Mouse (Mus musculus): ENCODE measurements around the gene Samd4b.

GRCm38 (mm10) chr7:28484192-28484591 is 113.8 kb downstream of the Samd4b start:
- TF ChIP-seq CTCF (IDR thresholded peaks at IDR 0.05; ENCODE audit: control insufficient read depth, insufficient read depth, low read length) (no peak), POLR2A (IDR thresholded peaks at IDR 0.05; ENCODE audit: borderline replicate concordance, control insufficient read depth, low read depth, low read length) (no peak)

Measured in bone marrow, adult 2 months (tissue).